Mouse (Mus musculus): ENCODE results near the gene Syt6.

- TF ChIP-seq CTCF (IDR thresholded peaks at IDR 0.05; ENCODE audit: low read depth, low read length): no peak
- no peak for TF ChIP-seq GATA1 (IDR thresholded peaks at IDR 0.05; ENCODE audit: borderline replicate concordance, low read length)
- TF ChIP-seq POLR2AphosphoS5 (IDR thresholded peaks at IDR 0.05; ENCODE audit: insufficient replicate concordance, low read depth, low read length): no peak
- no peak for TF ChIP-seq TAL1 (conservative IDR thresholded peaks at IDR 0.05; ENCODE audit: low read depth, low read length)
These were observed 49.6 kb downstream of the Syt6 start for GRCm38 (mm10) chr3:103624591-103625051.

Data from G1E (cell line).